Mouse (Mus musculus) liver, postnatal 0 days (tissue): ENCODE measurements around the gene Crtc1.

Experiments
- CTCF ChIP-seq: sonication (generic); IDR thresholded peaks from 2 replicates; pipeline ENCODE4 v1.5.1; 2016; ENCODE audit warnings: antibody characterized with exemption, low read depth
- EP300 ChIP-seq: IDR thresholded peaks from 2 replicates; pipeline ENCODE4 v1.6.1; 2016; ENCODE audit warnings: antibody characterized with exemption, low read depth, mild to moderate bottlenecking

DNA sequence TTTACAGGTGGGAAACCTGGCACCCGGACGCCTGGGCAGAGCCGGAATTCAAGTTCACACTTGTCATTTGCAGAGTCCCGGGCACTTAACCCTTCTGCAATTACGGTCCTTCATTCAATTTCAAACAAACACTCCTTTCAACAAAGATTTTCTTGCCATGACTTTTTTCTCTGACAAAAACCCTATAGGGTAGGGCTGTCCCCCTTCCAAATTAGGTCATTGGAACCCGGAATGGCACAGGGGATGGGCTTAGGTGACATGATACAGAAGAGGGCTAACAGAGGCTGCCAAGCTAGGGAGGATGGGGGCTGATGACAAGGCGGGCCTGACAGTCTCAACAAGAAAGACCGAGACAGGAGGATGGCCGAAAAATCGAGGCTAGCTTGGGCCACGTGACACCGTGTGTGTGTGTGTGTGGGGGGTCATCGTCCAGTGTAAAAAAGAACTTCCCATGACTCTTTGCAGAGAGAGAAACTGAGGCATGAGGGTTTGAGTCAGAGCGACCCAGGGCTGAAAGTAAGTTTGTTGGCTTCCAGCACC, 49.6 kb upstream of the Crtc1 start:
- TF ChIP-seq CTCF (no peak), EP300 (no peak)
